Mouse (Mus musculus) monocyte, adult 59 days (primary cell): ENCODE data around the gene Slc39a1. TPM values are rescaled to one million over a fixed set of nuclear protein-coding genes. Genes with fewer than 3 reads are reported as not detected.

Experiments
- total RNA-seq, 2 experiments: library from RNA; stranded (reverse); gene quantifications; one replicate each; pipeline ENCODE4 v1.2.4; 2023

Gene Slc39a1
- total RNA-seq: 10 to 100 TPM; 60.0 to 71.1 TPM

DNA sequence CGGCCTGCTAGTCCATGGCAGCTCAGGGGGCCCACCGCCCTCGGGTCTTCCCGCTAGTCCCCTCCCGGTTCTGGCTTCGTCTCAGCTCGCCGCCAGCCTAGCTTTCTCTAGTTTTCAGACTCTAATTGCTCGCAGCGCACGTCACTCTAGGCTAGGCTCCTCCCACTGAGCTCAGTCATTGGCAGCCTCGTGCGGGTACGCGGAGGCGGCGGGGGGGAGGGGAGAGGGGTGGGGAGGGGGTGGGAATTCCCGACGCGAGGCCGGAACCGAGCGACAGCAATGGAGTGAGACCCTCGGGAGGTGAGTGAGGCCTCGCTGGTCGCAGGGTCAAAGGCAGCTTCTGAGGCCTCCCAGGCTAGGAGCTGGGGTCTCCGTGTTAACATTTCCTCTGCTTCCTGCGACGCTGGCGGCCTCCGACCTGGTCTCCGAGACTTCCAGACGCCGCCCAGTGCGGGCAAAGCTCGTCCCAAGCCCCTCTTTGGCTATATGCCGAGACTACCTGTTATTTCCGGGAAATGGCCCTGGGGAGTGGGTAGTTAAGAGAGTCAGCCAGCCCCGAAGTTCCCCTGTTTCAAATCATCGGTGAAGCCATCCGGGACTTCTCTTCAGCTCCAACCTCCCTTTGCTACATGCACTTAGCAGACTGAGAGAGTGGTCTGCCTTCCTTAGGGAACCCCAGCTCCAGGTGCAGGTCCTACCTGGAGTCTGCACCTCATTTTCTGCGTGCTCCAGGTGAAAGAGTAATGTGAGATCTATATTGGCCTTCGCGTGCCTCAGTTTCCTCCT, at the start of gene Slc39a1:
TSS of gene Slc39a1 (plus strand) at position 213 of the 786 bp plus-strand sequence.

DNA sequence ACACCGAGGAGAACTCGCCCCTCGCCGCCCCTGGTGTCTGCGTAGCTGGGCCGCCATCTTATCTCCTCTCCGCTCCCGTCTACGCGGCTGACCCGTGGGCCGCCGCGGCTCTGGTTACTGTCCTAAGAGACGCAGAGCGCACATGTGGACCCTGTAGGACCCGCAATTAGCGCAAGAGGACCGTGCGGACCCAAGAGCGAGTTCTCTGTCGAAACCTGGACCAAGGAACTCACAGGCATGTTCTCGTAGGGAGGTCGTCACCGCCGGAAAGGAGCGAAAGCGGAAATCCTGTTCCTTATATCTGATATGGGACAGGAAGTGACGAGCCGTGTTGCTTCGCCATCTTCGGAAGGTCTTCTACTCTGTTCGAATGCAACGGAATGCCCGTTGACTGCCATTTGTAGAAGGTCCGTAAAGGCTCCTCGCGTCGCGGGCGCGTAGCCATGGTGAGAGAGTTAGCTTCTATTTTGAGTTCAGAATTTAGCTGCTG, 34.5 kb upstream of the Slc39a1 start, which contains the start of the genes Rps27 and Rab13:
TSS of gene Rps27 (minus strand) at position 275 of the 490 bp plus-strand sequence.
TSS of gene Rab13 (plus strand) at position 319 of the 490 bp plus-strand sequence.

DNA sequence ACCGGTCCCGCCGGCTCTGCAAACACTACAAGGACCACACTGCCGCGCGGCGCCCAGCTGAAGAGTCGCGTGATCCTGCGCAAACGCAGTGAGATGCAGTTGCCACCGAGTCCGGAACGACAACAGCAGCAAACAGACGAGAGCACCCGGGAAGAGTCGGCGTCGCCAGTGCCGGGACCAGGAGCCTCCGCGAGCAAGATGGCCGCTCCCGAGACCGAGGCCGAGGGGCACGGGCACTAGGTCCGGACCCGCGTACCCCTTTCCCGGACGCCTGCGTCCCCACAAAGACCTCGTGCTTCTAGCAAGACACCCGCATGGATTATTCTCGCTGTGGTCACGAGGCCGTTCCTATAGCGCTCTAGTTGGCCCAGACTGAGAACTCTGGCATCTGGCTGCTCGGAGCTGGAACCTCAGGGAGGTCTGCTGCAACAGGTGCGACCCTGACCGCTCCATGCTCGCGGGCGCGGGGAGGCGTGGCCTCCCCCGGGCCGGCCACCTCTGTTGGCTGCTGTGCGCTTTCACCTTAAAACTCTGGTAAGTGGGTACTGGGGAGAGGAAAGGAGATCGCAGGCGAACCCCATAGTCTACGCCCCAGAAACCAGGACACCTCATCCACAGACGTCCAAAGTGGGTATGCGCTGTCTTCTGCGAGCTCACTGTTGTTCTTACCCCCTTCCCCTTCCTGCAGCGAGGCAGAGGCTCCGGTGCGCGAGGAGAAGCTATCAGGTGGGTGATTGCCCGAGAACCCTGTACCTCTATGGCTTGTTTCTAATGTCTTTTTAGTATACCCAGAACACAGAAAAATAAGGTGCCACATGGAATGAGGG, 16.3 kb upstream of the Slc39a1 start, which contains the start of gene Jtb:
TSS of gene Jtb (plus strand) at position 91 of the 827 bp plus-strand sequence.

DNA sequence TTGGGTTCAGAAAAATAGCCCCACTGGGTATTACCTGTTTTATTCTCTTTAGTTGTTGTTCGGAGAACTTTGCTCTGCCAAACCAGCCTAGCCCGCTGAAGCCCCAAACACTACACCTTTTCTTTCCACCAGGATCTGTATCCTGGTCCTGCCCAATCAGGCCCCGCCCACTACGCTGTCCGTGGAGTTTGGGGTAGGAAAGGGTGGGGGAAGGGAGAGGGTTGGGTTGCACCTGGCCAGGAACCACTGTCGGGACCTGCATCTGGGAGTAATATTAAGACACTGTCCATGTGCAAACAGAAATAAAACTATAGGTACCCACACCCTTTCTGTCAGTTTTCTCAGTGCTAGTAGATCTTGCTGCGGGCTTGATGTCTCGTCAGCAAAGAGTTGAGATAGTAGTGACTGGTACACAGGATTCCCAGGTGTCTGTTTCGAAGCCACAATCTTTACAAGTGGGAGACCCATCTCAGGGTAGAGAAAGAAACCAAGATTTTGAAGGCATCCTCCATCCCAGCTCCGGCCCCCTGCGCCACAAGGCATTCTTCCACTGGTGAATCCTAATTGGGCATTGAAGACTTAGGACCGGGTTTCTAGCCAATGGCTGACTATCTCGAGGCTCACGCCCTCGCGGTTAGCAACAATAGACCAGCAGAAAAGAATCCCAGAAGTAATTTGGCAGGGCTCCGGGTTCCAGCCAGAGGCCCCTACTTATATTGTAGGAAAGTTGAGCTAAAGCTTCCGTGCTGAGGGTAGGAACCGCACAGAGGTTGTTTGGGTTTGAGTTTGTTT, 4.8 kb upstream of the Slc39a1 start, which contains the start of gene Creb3l4:
TSS of gene Creb3l4 (minus strand) at position 529 of the 792 bp plus-strand sequence.

DNA sequence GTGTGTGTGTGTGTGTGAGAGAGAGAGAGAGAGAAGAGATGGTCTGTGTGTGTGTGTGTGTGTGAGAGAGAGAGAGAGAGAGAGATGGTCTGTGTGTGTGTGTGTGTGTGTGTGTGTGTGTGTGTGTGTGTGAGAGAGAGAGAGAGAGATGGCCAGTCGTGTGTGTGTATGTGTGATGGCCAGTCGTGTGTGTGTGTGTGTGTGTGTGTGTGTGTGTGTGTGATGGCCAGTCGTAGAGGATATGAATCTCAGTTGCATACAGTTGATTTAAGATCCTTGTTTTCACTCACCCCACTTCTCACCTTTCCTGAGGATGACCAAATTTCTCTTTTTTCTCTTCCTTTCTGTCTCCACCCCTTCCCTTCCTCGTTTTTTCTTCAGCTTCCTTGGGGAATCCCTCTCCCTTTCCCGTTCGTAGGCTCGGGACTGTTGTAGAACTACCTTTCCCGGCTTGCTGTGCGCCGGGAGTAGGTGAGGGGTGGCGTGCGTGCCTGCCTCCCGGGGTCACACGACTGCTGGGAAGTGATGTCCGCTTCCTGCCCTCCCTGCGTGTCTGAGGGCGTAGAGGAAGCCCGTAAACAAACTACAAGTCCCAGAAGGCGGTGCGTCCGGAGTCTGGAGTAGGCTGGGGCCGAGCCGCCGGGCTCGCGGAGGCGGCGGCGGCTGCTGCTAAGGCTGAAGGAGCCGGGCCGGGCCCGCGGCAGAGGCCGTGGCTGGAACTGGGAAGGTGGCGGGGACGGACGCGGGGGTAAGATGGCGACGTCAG, 5.9 kb downstream of the Slc39a1 start, which contains the start of gene Crtc2:
TSS of gene Crtc2 (plus strand) at position 511 of the 766 bp plus-strand sequence.

GRCm38 (mm10) chr3:90265034-90265931, 17.3 kb downstream of the Slc39a1 start, which contains the start of gene Dennd4b:
Dennd4b (plus strand) TSS chr3:90265185.

GRCm38 (mm10) chr3:90292345-90293275, 44.6 kb downstream of the Slc39a1 start, which contains the start of gene Gatad2b:
Gatad2b (plus strand) TSS chr3:90293178.

Other genes starting within 250 kb of the Slc39a1 start
- 10 to 100 TPM; 49.4 to 58.5 TPM for gene Hax1, start 249.4 kb upstream of the Slc39a1 start, total RNA-seq
- gene 4933434E20Rik, start 196.5 kb upstream of the Slc39a1 start, total RNA-seq: 10 to 100 TPM; 60.3 to 68.3 TPM
- gene Ubap2l, start 195.5 kb upstream of the Slc39a1 start, total RNA-seq: 100 to 1,000 TPM; 200 to 228 TPM
- 100 to 1,000 TPM; 594 to 595 TPM for gene Tpm3, start 175.5 kb upstream of the Slc39a1 start, total RNA-seq
- gene Nup210l, start 144.0 kb upstream of the Slc39a1 start, total RNA-seq: under 1 TPM; 0.61 to 0.63 TPM
- gene Rps27, start 34.5 kb upstream of the Slc39a1 start, total RNA-seq: 1,000 to 10,000 TPM; 4,171 to 4,463 TPM
- gene Rab13, start 34.5 kb upstream of the Slc39a1 start, total RNA-seq: 1 to 10 TPM; 1.5 to 1.8 TPM
- 10 to 100 TPM; 58.2 to 59.8 TPM for gene Jtb, start 16.6 kb upstream of the Slc39a1 start, total RNA-seq
- under 1 TPM in 1 of 2 experiments, not detected in 1; 0.49 TPM for gene Creb3l4, start 4.7 kb upstream of the Slc39a1 start, total RNA-seq
- gene Crtc2, start 6.0 kb downstream of the Slc39a1 start, total RNA-seq: 100 to 1,000 TPM in 1 of 2 experiments, 10 to 100 TPM in 1; 96.3 to 105 TPM
- gene Dennd4b, start 17.0 kb downstream of the Slc39a1 start, total RNA-seq: 100 to 1,000 TPM in 1 of 2 experiments, 10 to 100 TPM in 1; 95.5 to 103 TPM
- gene Gatad2b, start 45.0 kb downstream of the Slc39a1 start, total RNA-seq: 10 to 100 TPM; 77.6 to 81.0 TPM
- 1 to 10 TPM; 1.1 to 1.5 TPM for gene Slc27a3, start 141.8 kb downstream of the Slc39a1 start, total RNA-seq
- gene Ints3, start 185.4 kb downstream of the Slc39a1 start, total RNA-seq: 10 to 100 TPM; 35.1 to 39.0 TPM
- gene Npr1, start 217.7 kb downstream of the Slc39a1 start, total RNA-seq: under 1 TPM in 1 of 2 experiments, not detected in 1; 0.52 TPM
- 10 to 100 TPM; 40.5 to 47.3 TPM for gene Ilf2, start 228.0 kb downstream of the Slc39a1 start, total RNA-seq
- gene Snapin, start 242.9 kb downstream of the Slc39a1 start, total RNA-seq: 10 to 100 TPM; 42.2 to 43.7 TPM